Mouse (Mus musculus) cerebral cortex, adult 2 months (tissue): Measurements from ENCODE around the gene Vsig10.

ENCODE experiments used
- WGBS: fragments of 180-500 bp; shearing (Covaris S2); methylation state at CpG from one replicate; pipeline ENCODE4 v1.1.7; 2018; 5-methylcytosine and 5-hydroxymethylcytosine counted together

Gene Vsig10

GRCm38 (mm10) chr5:117318741-117319629 is at the start of gene Vsig10:
Gene Vsig10 (plus strand): TSS chr5:117319083.
- 1% methylated on average over 78 of the region's 81 CpGs for WGBS

- 89% methylated on average over 12 of the region's 12 CpGs for WGBS
These were observed 49.5 kb upstream of the Vsig10 start for GRCm38 (mm10) chr5:117269395-117269794.

DNA sequence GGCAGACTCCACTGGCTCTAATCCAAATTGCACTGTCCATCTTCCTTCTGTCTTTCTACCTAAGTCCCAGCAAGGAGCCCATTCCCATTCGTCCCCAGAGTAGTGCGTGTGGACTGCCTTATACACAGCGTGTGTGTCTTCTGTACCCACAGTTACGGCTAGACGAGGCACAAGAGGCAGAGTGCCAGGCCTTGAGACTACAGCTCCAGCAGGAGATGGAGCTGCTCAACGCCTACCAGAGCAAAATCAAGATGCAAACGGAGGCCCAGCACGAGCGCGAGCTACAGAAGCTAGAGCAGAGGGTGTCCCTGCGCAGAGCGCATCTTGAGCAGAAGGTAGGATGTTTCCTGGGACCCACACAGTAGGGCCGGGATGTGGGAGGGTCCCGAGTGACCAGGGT is 46.9 kb upstream of the Vsig10 start:
- WGBS, result 53% methylated on average over 14 of the region's 14 CpGs

- WGBS, result 54% methylated on average over 5 of the region's 5 CpGs
These were observed 44.1 kb upstream of the Vsig10 start for GRCm38 (mm10) chr5:117274817-117275216.

DNA sequence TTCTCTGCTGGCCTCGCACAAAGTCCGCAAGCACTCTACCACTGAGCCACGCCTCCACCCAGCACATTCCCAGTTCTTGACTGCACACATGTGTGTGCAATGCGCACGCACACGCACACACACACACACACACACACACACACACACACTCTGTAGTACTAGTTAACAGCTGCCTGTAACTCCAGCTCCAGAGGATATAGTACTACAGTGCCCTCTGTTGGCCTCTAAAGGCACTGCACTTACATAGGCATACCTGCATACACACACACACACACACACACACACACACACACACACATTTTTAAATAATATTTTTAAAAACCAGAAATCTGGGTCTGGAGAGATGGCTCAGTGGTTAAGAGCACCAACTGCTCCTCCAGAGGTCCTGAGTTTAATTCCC is 41.1 kb upstream of the Vsig10 start:
- WGBS, result 92% methylated on average over 6 of the region's 6 CpGs

DNA sequence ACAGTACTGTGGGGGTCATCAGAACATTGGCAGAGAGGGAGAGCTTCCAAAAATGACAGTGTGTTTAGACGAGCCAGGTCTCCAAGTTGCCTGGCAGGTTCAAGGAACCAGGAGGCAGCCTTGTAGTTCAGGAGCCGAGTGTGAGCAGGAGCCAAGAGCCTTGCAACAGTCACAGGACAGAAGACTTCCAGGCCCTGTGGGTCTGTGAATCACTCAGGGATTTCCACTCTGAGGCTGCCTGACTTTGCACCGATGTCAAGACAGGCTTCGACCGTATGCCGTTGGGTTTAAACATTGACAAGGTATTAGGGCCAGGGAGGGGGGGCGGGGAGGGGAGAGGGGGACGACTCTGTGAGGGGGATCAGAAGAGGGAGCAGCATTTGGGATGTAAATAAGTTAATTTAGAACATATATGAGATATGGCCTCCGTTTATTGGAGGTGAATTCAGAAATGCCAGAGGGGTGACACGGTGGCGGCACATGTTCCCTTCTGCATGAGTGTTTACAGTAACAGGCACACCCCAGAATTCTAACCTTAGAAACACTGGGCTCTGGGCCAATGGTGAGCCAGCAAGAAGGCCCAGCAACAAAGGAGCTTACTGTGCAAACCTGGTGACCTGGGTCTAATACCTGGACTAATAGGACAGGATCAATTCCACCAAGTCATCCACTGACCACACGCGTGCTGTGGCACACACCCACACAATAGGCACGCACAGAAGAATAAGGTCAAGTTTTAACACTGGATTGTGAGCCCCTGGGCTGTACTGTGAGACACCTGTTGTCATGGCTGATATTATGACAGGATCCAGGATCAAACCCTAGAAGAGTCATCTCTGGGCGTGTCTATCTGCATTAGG is 39.8 kb upstream of the Vsig10 start:
- WGBS, result 84% methylated on average over 15 of the region's 15 CpGs

- 81% methylated on average over 4 of the region's 4 CpGs for WGBS
These were observed 39.2 kb upstream of the Vsig10 start for GRCm38 (mm10) chr5:117279669-117280050.

DNA sequence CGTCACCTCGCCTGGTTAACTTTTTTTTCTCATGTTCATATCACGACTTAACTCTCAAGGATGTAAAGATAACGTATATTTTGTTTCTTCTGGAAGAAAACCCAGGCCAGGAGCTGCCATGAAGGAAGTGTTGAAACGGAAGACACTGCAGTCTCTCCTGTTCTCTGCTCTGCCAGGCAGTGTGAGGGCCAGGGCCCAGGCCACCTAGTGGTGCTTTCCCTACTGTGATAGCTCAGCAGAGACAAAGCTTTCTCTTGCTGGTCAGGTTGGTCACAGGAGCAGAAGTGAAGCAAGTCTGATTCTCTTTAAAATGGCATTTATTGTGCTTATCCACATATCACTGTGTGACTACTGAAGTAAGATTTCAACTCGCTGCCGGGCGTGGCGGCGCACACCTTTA is 37.3 kb upstream of the Vsig10 start:
- 88% methylated on average over 10 of the region's 10 CpGs for WGBS

- 85% methylated on average over 8 of the region's 8 CpGs for WGBS
These were observed 36.5 kb upstream of the Vsig10 start for GRCm38 (mm10) chr5:117282360-117282759.

GRCm38 (mm10) chr5:117284029-117284428 is 34.9 kb upstream of the Vsig10 start:
- WGBS, result 40% methylated on average over 9 of the region's 9 CpGs

DNA sequence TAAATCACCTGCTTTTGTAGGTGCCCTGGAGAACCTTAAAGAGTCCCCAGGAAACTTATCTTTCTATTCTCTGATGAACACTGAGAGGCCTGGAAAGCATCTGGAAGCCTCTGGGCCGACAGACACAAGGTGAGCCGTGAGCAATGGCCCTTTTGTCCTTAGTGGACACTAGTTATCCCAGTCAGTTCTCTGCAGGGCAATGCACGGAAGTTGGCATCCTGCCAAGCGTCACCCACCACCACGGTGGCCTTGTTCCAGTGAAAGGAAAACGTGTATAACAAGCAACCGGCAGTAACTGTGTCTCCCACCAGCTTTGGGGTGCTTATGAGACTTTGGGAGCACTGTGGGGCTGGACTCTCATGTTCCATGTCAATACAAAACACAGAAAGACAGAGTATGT is 34.2 kb upstream of the Vsig10 start:
- WGBS, result 23% methylated on average over 7 of the region's 7 CpGs

DNA sequence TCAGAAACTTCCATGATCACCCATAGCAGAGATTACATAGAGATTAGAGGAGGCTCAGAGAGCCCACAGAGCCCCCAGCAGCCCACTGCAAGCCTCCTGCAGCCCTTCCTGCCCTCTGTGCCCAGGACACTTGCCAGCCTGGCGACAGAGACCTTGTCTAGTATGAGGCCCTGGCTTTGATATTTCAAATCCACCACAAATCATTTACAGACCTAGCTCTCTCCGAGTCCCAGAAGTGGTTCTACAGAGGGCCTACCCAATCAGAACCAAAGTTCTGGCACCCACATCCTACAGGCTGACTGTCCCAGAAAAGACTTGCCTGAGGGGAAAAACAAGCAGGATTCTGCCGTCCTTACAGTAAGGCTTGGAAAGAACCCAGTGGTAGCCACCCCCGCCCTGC is 33.6 kb upstream of the Vsig10 start:
- 55% methylated on average over 4 of the region's 4 CpGs for WGBS

- 33% methylated on average over 3 of the region's 3 CpGs for WGBS
These were observed 32.6 kb upstream of the Vsig10 start for GRCm38 (mm10) chr5:117286286-117286685.

DNA sequence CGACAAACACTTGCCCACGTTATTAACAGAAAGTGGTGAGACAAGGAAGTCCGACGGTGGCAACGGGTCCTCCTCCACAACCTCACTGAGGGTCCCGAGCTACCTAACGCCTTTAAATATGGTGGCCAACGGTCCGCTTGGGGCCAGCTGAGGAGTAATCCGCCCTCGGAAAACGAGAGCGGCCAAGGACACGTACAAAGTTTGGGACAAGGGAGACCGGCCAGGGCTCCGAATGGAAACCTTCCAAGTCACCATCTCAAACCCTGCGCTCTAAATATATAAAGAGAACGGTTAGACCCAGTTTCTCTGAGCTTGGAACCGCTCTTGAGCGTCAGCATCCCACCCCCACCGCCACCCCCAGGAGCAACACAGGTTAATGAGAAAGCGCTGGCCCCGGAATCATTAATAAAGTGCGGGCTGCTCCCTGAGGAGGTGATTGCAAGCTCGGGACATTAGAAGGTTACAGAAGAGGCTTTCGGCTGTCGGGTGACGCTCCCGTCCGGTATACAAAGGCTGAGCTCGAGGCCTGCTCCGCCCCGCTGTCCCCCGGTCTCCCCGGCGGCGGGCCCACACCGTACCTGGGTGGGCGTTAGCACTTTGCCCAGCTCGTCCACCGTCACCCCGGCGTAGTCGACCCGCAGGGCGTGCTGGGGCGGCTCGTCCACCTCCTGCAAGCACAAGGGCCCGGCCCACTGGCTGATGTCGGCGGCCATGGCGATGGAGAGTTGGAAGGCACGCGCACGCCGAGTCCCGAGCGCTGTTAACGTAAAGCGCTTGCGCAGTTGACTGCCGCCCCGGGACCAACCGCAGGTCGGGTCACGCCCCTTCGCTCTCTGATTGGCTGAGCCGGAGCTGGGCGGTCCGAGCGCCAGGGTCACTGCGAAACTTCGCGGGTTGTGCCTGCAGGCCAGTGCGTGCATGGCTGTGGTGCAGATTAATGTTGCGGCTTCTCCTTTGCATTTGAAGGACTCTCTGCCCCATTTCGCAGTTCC is 31.8 kb upstream of the Vsig10 start, which contains the start of gene Pebp1:
Pebp1 (minus strand) TSS at position 795 of the 992 bp plus-strand sequence.
- under 1% methylated on average over 77 of the region's 77 CpGs for WGBS

DNA sequence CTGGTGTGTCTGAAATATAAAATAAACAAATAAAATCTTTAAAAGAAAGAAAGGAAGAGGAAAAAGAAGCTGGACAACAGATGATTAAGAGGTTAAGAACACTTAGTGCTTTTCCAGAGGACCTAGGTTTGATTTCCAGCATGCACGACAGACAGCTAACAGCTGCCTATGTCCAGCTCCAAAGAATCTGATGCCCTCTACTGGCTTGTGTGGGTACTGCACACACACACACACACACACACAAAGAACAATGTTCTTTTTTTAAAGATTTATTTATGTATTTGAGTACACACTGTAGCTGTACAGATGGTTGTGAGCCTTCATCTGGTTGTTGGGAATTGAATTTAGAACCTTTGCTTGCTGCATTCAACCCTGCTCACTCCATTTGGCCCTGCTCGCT is 28.8 kb upstream of the Vsig10 start:
- WGBS, result 87% methylated on average over 2 of the region's 2 CpGs

GRCm38 (mm10) chr5:117291312-117291711 is 27.6 kb upstream of the Vsig10 start:
- WGBS, result 79% methylated on average over 3 of the region's 3 CpGs

GRCm38 (mm10) chr5:117292547-117292946 is 26.3 kb upstream of the Vsig10 start:
- 77% methylated on average over 6 of the region's 6 CpGs for WGBS

- 83% methylated on average over 3 of the region's 3 CpGs for WGBS
These were observed 25.1 kb upstream of the Vsig10 start for GRCm38 (mm10) chr5:117293776-117294175.

GRCm38 (mm10) chr5:117295011-117295410 is 23.9 kb upstream of the Vsig10 start:
- 94% methylated on average over 8 of the region's 8 CpGs for WGBS

- WGBS, result 73% methylated on average over 3 of the region's 3 CpGs
These were observed 16.0 kb upstream of the Vsig10 start for GRCm38 (mm10) chr5:117302899-117303298.
